Mouse (Mus musculus): ENCODE results near the gene Kdm1a.

GRCm38 (mm10) chr4:136650261-136650660 is 47.7 kb upstream of the Kdm1a start:
- TF ChIP-seq CTCF (IDR thresholded peaks at IDR 0.05; ENCODE audit: borderline replicate concordance, insufficient read depth, low read depth, low read length), result no peak
- no peak for TF ChIP-seq POLR2A (IDR thresholded peaks at IDR 0.05; ENCODE audit: borderline replicate concordance, insufficient read depth, low read length)

All from cerebellum, adult 2 months (tissue).